In the genomic region with DNA sequence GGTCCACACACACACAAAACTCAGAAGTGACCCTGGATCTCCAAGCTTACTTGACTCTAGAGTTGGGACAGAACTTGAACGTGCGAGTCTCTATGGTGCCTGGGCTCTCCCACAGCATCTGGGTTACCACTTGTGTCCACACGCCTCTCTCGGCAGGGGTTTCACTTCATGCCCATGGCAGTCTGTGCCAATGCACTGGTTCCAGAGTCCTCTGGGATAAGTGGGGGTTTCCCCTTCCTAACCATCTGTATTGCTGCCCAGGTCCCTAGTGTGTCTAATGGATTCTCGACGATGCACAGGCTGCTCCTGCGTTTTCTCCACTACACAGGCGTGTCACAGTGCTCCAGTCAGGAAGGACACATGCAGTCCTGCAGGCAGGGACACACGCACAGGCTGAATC, we compare ENCODE assay signal across 21 mouse cellular contexts.
DNase-seq lines count a peak whose midpoint lies in the region; ATAC-seq and TF ChIP-seq lines count a peak whose summit lies in the region.
"Had no signal": no experiment of that assay in that cellular context is flagged by ENCODE, and none has a peak within 500 bp of the region (broad histone marks: within the 10 kb centered on the region; RNA-seq: fewer than 3 reads in every experiment).

No protein-coding gene starts in this region.

- H3K27ac ChIP-seq in cerebellum, adult 2 months (ENCODE audit: insufficient read depth, low read length), result peak overlapping the region; percentile 80
- peak overlapping the region; percentile 30; the same call in 1 of the 2 replicates for H3K27ac ChIP-seq in hindbrain, embryonic 13.5 days
- H3K27ac ChIP-seq in hindbrain, embryonic 11.5 days (ENCODE audit: low read depth, low read length), result no peak overlapping the region
- H3K27ac ChIP-seq in forebrain, postnatal 0 days (ENCODE audit: low read depth, low read length), result peak overlapping the region; percentile 81
- H3K27ac ChIP-seq: gastrocnemius, adult 2 months; heart, embryonic 10.5 days; kidney, postnatal 0 days; limb, embryonic 12.5 days; liver, embryonic 13.5 days; neural tube, embryonic 12.5 days had no signal

- WGBS in cerebellum, adult 2 months, result 9% methylated on average over 9 of the region's 9 CpGs
- 58% methylated on average over 9 of the region's 9 CpGs for WGBS in hindbrain, embryonic 13.5 days
- whole genome bisulfite sequencing in hindbrain, embryonic 11.5 days, result 86% methylated on average over 9 of the region's 9 CpGs
- WGBS in forebrain, postnatal 0 days, result 63% methylated on average over 9 of the region's 9 CpGs

- no peak for ATAC-seq in hindbrain, embryonic 13.5 days (ENCODE audit: low FRiP score)
- ATAC-seq in hindbrain, embryonic 11.5 days (ENCODE audit: low FRiP score), result no peak
- ATAC-seq in forebrain, postnatal 0 days, result no peak
- ATAC-seq: CD4-positive, CD25-positive, alpha-beta regulatory T cell, adult 4 months; Patski had no signal

- H3K4me3 ChIP-seq in cerebellum, adult 2 months (replicated peaks; ENCODE audit: insufficient read depth, low read depth, low read length), result no peak overlapping the region
- H3K4me3 ChIP-seq in hindbrain, embryonic 13.5 days, result no peak overlapping the region
- no peak overlapping the region for H3K4me3 ChIP-seq in hindbrain, embryonic 11.5 days (ENCODE audit: low read depth, low read length)
- H3K4me3 ChIP-seq in forebrain, postnatal 0 days (ENCODE audit: low read depth, low read length), result no peak overlapping the region
- H3K4me3 ChIP-seq: gastrocnemius, adult 2 months; heart, embryonic 10.5 days; limb, embryonic 12.5 days; liver, embryonic 13.5 days; neural tube, embryonic 12.5 days had no signal

- H3K9me3 ChIP-seq in hindbrain, embryonic 13.5 days, result no peaks in the 10 kb centered on the region
- no peaks in the 10 kb centered on the region for H3K9me3 ChIP-seq in hindbrain, embryonic 11.5 days (ENCODE audit: control insufficient read depth, low read length)
- H3K9me3 ChIP-seq in forebrain, postnatal 0 days (ENCODE audit: low read length), result no peaks in the 10 kb centered on the region
- H3K9me3 ChIP-seq: heart, embryonic 10.5 days; limb, embryonic 12.5 days; liver, embryonic 13.5 days; neural tube, embryonic 12.5 days had no signal

- H3K36me3 ChIP-seq in hindbrain, embryonic 13.5 days, result no peaks in the 10 kb centered on the region
- no peaks in the 10 kb centered on the region for H3K36me3 ChIP-seq in hindbrain, embryonic 11.5 days (ENCODE audit: control insufficient read depth, insufficient read depth, low read length)
- no peaks in the 10 kb centered on the region for H3K36me3 ChIP-seq in forebrain, postnatal 0 days (ENCODE audit: insufficient read depth)
- H3K36me3 ChIP-seq: heart, embryonic 10.5 days; limb, embryonic 12.5 days; liver, embryonic 13.5 days; neural tube, embryonic 12.5 days had no signal

- no peak for TF ChIP-seq CTCF in cerebellum, adult 2 months (IDR thresholded peaks at IDR 0.05; ENCODE audit: borderline replicate concordance, insufficient read depth, low read depth, low read length)
- no peak for TF ChIP-seq CTCF in brain, embryonic 14.5 days (IDR thresholded peaks at IDR 0.05; ENCODE audit: borderline replicate concordance, extremely low read depth, insufficient read depth, insufficient read length)
- TF ChIP-seq CTCF in forebrain, postnatal 0 days (IDR thresholded peaks at IDR 0.05; ENCODE audit: low read depth), result no peak

- H3K4me2 ChIP-seq in hindbrain, embryonic 13.5 days, result no peak overlapping the region
- H3K4me2 ChIP-seq in hindbrain, embryonic 11.5 days (replicated peaks; ENCODE audit: low read depth, low read length), result no peak overlapping the region
- H3K4me2 ChIP-seq in forebrain, postnatal 0 days (ENCODE audit: low read depth), result no peak overlapping the region
- H3K4me2 ChIP-seq: limb, embryonic 12.5 days; liver, embryonic 13.5 days; midbrain, embryonic 11.5 days; neural tube, embryonic 12.5 days had no signal

- no peak for DNase-seq in cerebellum, adult 2 months
- DNase-seq in cerebellum, adult 8-10 months, result no peak
- DNase-seq in hindbrain, embryonic 11.5 days (ENCODE audit: low spot score), result no peak
- peak; percentile 22 for DNase-seq in brain, embryonic 14.5 days (ENCODE audit: low read depth)
- no peak for DNase-seq in forebrain, postnatal 0 days
- DNase-seq in kidney, postnatal 36 days, result no peak
- DNase-seq: adrenal gland, postnatal 10 days; gastrocnemius, adult 2 months; kidney, adult 18-20 months; liver, embryonic 13.5 days; right cerebral cortex, postnatal 14 days; spleen, adult 18-20 months; thymus, postnatal 25 days had no signal

- no peak overlapping the region for H3K9ac ChIP-seq in hindbrain, embryonic 13.5 days
- no peak overlapping the region for H3K9ac ChIP-seq in hindbrain, embryonic 11.5 days (ENCODE audit: low read depth, low read length)
- H3K9ac ChIP-seq in forebrain, postnatal 0 days, result no peak overlapping the region
- H3K9ac ChIP-seq: limb, embryonic 12.5 days; liver, embryonic 13.5 days; neural tube, embryonic 12.5 days had no signal

- peaks cover 79% of the 10 kb centered on the region for H3K4me1 ChIP-seq in cerebellum, adult 2 months (ENCODE audit: control insufficient read depth, insufficient read depth, low read length)
- H3K4me1 ChIP-seq in hindbrain, embryonic 13.5 days (replicated peaks), result peaks cover 68% of the 10 kb centered on the region
- H3K4me1 ChIP-seq in hindbrain, embryonic 11.5 days (replicated peaks; ENCODE audit: control insufficient read depth, insufficient read depth, low read length), result no peaks in the 10 kb centered on the region
- H3K4me1 ChIP-seq in forebrain, postnatal 0 days (ENCODE audit: insufficient read depth), result peaks cover 40% of the 10 kb centered on the region
- H3K4me1 ChIP-seq: limb, embryonic 12.5 days; liver, embryonic 13.5 days had no signal

- no peak for TF ChIP-seq POLR2A in cerebellum, adult 2 months (IDR thresholded peaks at IDR 0.05; ENCODE audit: borderline replicate concordance, insufficient read depth, low read length)
- no peak for TF ChIP-seq POLR2A in brain, embryonic 14.5 days (IDR thresholded peaks at IDR 0.05; ENCODE audit: borderline replicate concordance, extremely low read depth, insufficient read depth, insufficient read length, poor library complexity, severe bottlenecking)

- H3K27me3 ChIP-seq in cerebellum, adult 2 months (ENCODE audit: control insufficient read depth, insufficient read depth, low read length), result no peaks in the 10 kb centered on the region
- H3K27me3 ChIP-seq in hindbrain, embryonic 13.5 days, result no peaks in the 10 kb centered on the region
- H3K27me3 ChIP-seq in hindbrain, embryonic 11.5 days (ENCODE audit: control insufficient read depth, insufficient read depth, low read length), result no peaks in the 10 kb centered on the region
- no peaks in the 10 kb centered on the region for H3K27me3 ChIP-seq in forebrain, postnatal 0 days (ENCODE audit: insufficient read depth, low read length)
- H3K27me3 ChIP-seq: limb, embryonic 12.5 days; liver, embryonic 13.5 days; neural tube, embryonic 12.5 days had no signal
